Mouse (Mus musculus): ENCODE data around the gene Arhgef33.
"Not testable (repeated sequence)": the region's sequence is repeated elsewhere in the genome, so short reads cannot be mapped to it uniquely, and the experiment has no call there.

The Arhgef33 gene

GRCm38 (mm10) chr17:80307251-80307650, at the start of gene Arhgef33:
Gene Arhgef33 (plus strand): TSS chr17:80307407.
- DNase-seq, result no peak

- DNase-seq, result no peak
Observed at GRCm38 (mm10) chr17:80267065-80267464, 40.1 kb upstream of the Arhgef33 start.

- DNase-seq, result no peak
Observed at GRCm38 (mm10) chr17:80268151-80268550, 39.1 kb upstream of the Arhgef33 start.

- DNase-seq, result not testable (repeated sequence)
Observed at GRCm38 (mm10) chr17:80270622-80271021, 36.6 kb upstream of the Arhgef33 start.

- DNase-seq, result no peak
Observed at GRCm38 (mm10) chr17:80278255-80278654, 29.0 kb upstream of the Arhgef33 start.

GRCm38 (mm10) chr17:80279340-80280070, 27.7 kb upstream of the Arhgef33 start:
- DNase-seq, result no peak

- DNase-seq, result no peak
Observed at GRCm38 (mm10) chr17:80284446-80284845, 22.8 kb upstream of the Arhgef33 start.

- DNase-seq, result no peak
Observed at GRCm38 (mm10) chr17:80288012-80288411, 19.2 kb upstream of the Arhgef33 start.

- DNase-seq, result no peak
Observed at GRCm38 (mm10) chr17:80289280-80290073, 17.7 kb upstream of the Arhgef33 start.

GRCm38 (mm10) chr17:80290074-80290657, 17.0 kb upstream of the Arhgef33 start, which contains the start of the genes Morn2 and Dhx57:
Gene Morn2 (plus strand): TSS chr17:80290203.
Gene Dhx57 (minus strand): TSS chr17:80290476.
- DNase-seq, result peak; percentile 99

GRCm38 (mm10) chr17:80291148-80291547, 16.1 kb upstream of the Arhgef33 start:
- peak; percentile 28 to 51 for DNase-seq

GRCm38 (mm10) chr17:80295258-80295657, 11.9 kb upstream of the Arhgef33 start:
- DNase-seq, result no peak

GRCm38 (mm10) chr17:80298844-80299243, 8.4 kb upstream of the Arhgef33 start:
- DNase-seq, result no peak

- DNase-seq, result no peak
Observed at GRCm38 (mm10) chr17:80311761-80312160, 4.6 kb downstream of the Arhgef33 start.

- DNase-seq, result no peak
Observed at GRCm38 (mm10) chr17:80312405-80312804, 5.2 kb downstream of the Arhgef33 start.

- DNase-seq, result no peak
Observed at GRCm38 (mm10) chr17:80322228-80322627, 15.0 kb downstream of the Arhgef33 start.

GRCm38 (mm10) chr17:80323015-80323414, 15.8 kb downstream of the Arhgef33 start:
- no peak for DNase-seq

- DNase-seq, result peak in 1 of 2 experiments; percentile 5
Observed at GRCm38 (mm10) chr17:80323658-80324057, 16.5 kb downstream of the Arhgef33 start.

- DNase-seq, result no peak
Observed at GRCm38 (mm10) chr17:80324521-80324920, 17.3 kb downstream of the Arhgef33 start.

- no peak for DNase-seq
Observed at GRCm38 (mm10) chr17:80325456-80325855, 18.2 kb downstream of the Arhgef33 start.

GRCm38 (mm10) chr17:80326431-80326830, 19.2 kb downstream of the Arhgef33 start:
- no peak for DNase-seq

- peak; percentile 8 to 38 for DNase-seq
Observed at GRCm38 (mm10) chr17:80332386-80332785, 25.2 kb downstream of the Arhgef33 start.

- peak; percentile 43 to 51 for DNase-seq
Observed at GRCm38 (mm10) chr17:80345277-80345676, 38.1 kb downstream of the Arhgef33 start.

All from kidney, postnatal 4 days (tissue).